Mouse (Mus musculus): ENCODE measurements around the gene 1810046K07Rik. TPM values are rescaled to one million over a fixed set of nuclear protein-coding genes. Genes with fewer than 3 reads are reported as not detected.
A peak's percentile ranks its signal among the peaks of the same experiment; 100 is the strongest.

The 1810046K07Rik gene
- polyA plus RNA-seq, 1 experiment from 2014 or later: not detected

- no peaks in the 10 kb centered on the region for H3K4me1 ChIP-seq (replicated peaks; ENCODE audit: insufficient read depth, low read length)
- H3K4me2 ChIP-seq (ENCODE audit: low read length): no peak overlapping the region
- no peaks in the 10 kb centered on the region for H3K36me3 ChIP-seq (ENCODE audit: insufficient read depth, low read length)
- no peak overlapping the region for H3K27ac ChIP-seq
- H3K9ac ChIP-seq (ENCODE audit: low read depth, low read length): no peak overlapping the region
- DNase-seq (ENCODE audit: low spot score) (no peak), ATAC-seq (replicated peaks; ENCODE audit: low FRiP score, low read depth) (no peak)
- H3K27me3 ChIP-seq (ENCODE audit: insufficient read depth, low read length): no peaks in the 10 kb centered on the region
- no peak overlapping the region for H3K4me3 ChIP-seq (replicated peaks; ENCODE audit: low read depth, low read length)
- no peaks in the 10 kb centered on the region for H3K9me3 ChIP-seq (replicated peaks; ENCODE audit: low read length)
- 88% methylated on average over 9 of the region's 9 CpGs for WGBS
- no peak for TF ChIP-seq CTCF (IDR thresholded peaks at IDR 0.05; ENCODE audit: low read depth)
Observed at GRCm38 (mm10) chr9:51345768-51346167, 17.1 kb upstream of the 1810046K07Rik start.

- Histone ChIP-seq H3K36me3 (ENCODE audit: insufficient read depth, low read length) (no peaks in the 10 kb centered on the region), H3K4me1 (replicated peaks; ENCODE audit: insufficient read depth, low read length) (no peaks in the 10 kb centered on the region), H3K4me2 (ENCODE audit: low read length) (peak overlapping the region; percentile 28; the same call in 1 of the 2 replicates), H3K9me3 (replicated peaks; ENCODE audit: low read length) (no peaks in the 10 kb centered on the region), H3K27me3 (ENCODE audit: insufficient read depth, low read length) (no peaks in the 10 kb centered on the region), H3K27ac (no peak overlapping the region), H3K9ac (ENCODE audit: low read depth, low read length) (no peak overlapping the region), H3K4me3 (replicated peaks; ENCODE audit: low read depth, low read length) (no peak overlapping the region)
- WGBS: 16% methylated on average over 8 of the region's 8 CpGs
- ATAC-seq (replicated peaks; ENCODE audit: low FRiP score, low read depth) (peak; percentile 74; the same call in 1 of the 2 replicates), DNase-seq (ENCODE audit: low spot score) (peak; percentile 92)
- peak; percentile 96 for TF ChIP-seq CTCF (IDR thresholded peaks at IDR 0.05; ENCODE audit: low read depth)
Observed at GRCm38 (mm10) chr9:51335294-51336010, 6.7 kb upstream of the 1810046K07Rik start.

- no peak overlapping the region for H3K4me2 ChIP-seq (ENCODE audit: low read length)
- DNase-seq (ENCODE audit: low spot score): no peak
- H3K4me1 ChIP-seq (replicated peaks; ENCODE audit: insufficient read depth, low read length): no peaks in the 10 kb centered on the region
- H3K4me3 ChIP-seq (replicated peaks; ENCODE audit: low read depth, low read length): no peak overlapping the region
- H3K36me3 ChIP-seq (ENCODE audit: insufficient read depth, low read length): no peaks in the 10 kb centered on the region
- H3K9me3 ChIP-seq (replicated peaks; ENCODE audit: low read length): no peaks in the 10 kb centered on the region
- no peak overlapping the region for H3K9ac ChIP-seq (ENCODE audit: low read depth, low read length)
- no peak for ATAC-seq (replicated peaks; ENCODE audit: low FRiP score, low read depth)
- 82% methylated on average over 13 of the region's 13 CpGs for WGBS
- no peaks in the 10 kb centered on the region for H3K27me3 ChIP-seq (ENCODE audit: insufficient read depth, low read length)
- H3K27ac ChIP-seq: no peak overlapping the region
- TF ChIP-seq CTCF (IDR thresholded peaks at IDR 0.05; ENCODE audit: low read depth): no peak
Observed at GRCm38 (mm10) chr9:51331449-51332238, 2.9 kb upstream of the 1810046K07Rik start.

- no peak for ATAC-seq (replicated peaks; ENCODE audit: low FRiP score, low read depth)
- Histone ChIP-seq H3K4me3 (replicated peaks; ENCODE audit: low read depth, low read length) (no peak overlapping the region), H3K27ac (no peak overlapping the region), H3K9ac (ENCODE audit: low read depth, low read length) (no peak overlapping the region), H3K4me1 (replicated peaks; ENCODE audit: insufficient read depth, low read length) (no peaks in the 10 kb centered on the region), H3K4me2 (ENCODE audit: low read length) (no peak overlapping the region), H3K27me3 (ENCODE audit: insufficient read depth, low read length) (no peaks in the 10 kb centered on the region; the same call in 1 of the 2 replicates), H3K9me3 (replicated peaks; ENCODE audit: low read length) (no peaks in the 10 kb centered on the region), H3K36me3 (ENCODE audit: insufficient read depth, low read length) (no peaks in the 10 kb centered on the region)
- DNase-seq (ENCODE audit: low spot score): no peak
- WGBS: 74% methylated on average over 5 of the region's 5 CpGs
- TF ChIP-seq CTCF (IDR thresholded peaks at IDR 0.05; ENCODE audit: low read depth): no peak
Observed at GRCm38 (mm10) chr9:51327555-51327903, 1.2 kb downstream of the 1810046K07Rik start.

GRCm38 (mm10) chr9:51326619-51327554, 1.8 kb downstream of the 1810046K07Rik start:
- ATAC-seq (replicated peaks; ENCODE audit: low FRiP score, low read depth): no peak
- Histone ChIP-seq H3K4me3 (replicated peaks; ENCODE audit: low read depth, low read length) (no peak overlapping the region), H3K4me1 (replicated peaks; ENCODE audit: insufficient read depth, low read length) (no peaks in the 10 kb centered on the region), H3K4me2 (ENCODE audit: low read length) (no peak overlapping the region), H3K9ac (ENCODE audit: low read depth, low read length) (no peak overlapping the region), H3K27me3 (ENCODE audit: insufficient read depth, low read length) (no peaks in the 10 kb centered on the region; the same call in 1 of the 2 replicates), H3K9me3 (replicated peaks; ENCODE audit: low read length) (no peaks in the 10 kb centered on the region), H3K27ac (no peak overlapping the region), H3K36me3 (ENCODE audit: insufficient read depth, low read length) (no peaks in the 10 kb centered on the region)
- DNase-seq (ENCODE audit: low spot score): no peak
- WGBS: 69% methylated on average over 11 of the region's 11 CpGs
- TF ChIP-seq CTCF (IDR thresholded peaks at IDR 0.05; ENCODE audit: low read depth): no peak
